17 mouse cellular contexts compared by ENCODE assay signal in genomic region chr17:8958125-8958524, GRCm38 (mm10). TPM values are rescaled to one million over a fixed set of nuclear protein-coding genes. Genes with fewer than 3 reads are reported as not detected.
DNase-seq lines count a peak whose midpoint lies in the region; ATAC-seq and TF ChIP-seq lines count a peak whose summit lies in the region.
"Had no signal": no experiment of that assay in that cellular context is flagged by ENCODE, and none has a peak within 500 bp of the region (broad histone marks: within the 10 kb centered on the region; RNA-seq: fewer than 3 reads in every experiment).

No protein-coding gene starts in this region.

- H3K36me3 ChIP-seq in forebrain, embryonic 14.5 days (ENCODE audit: control insufficient read depth, insufficient read depth, low read length): peaks cover 36% of the 10 kb centered on the region
- H3K36me3 ChIP-seq: heart, embryonic 15.5 days; kidney, embryonic 15.5 days had no signal

- no peak for ATAC-seq in forebrain, embryonic 14.5 days
- ATAC-seq: forebrain, postnatal 0 days; intestine, embryonic 16.5 days had no signal

- peaks cover 14% of the 10 kb centered on the region; the same call in 1 of the 2 replicates for H3K4me1 ChIP-seq in forebrain, embryonic 14.5 days (ENCODE audit: control insufficient read depth, insufficient read depth, low read length)
- H3K4me1 ChIP-seq: heart, embryonic 15.5 days; kidney, embryonic 15.5 days had no signal

- H3K27me3 ChIP-seq in forebrain, embryonic 14.5 days (replicated peaks; ENCODE audit: control insufficient read depth, insufficient read depth, low read length): no peaks in the 10 kb centered on the region
- H3K27me3 ChIP-seq: heart, embryonic 15.5 days; kidney, embryonic 15.5 days; midbrain, embryonic 12.5 days had no signal

- H3K9ac ChIP-seq in forebrain, embryonic 14.5 days (ENCODE audit: low read length): no peak overlapping the region
- H3K9ac ChIP-seq: forebrain, postnatal 0 days; heart, embryonic 15.5 days; hindbrain, embryonic 14.5 days; kidney, embryonic 15.5 days; lung, embryonic 14.5 days; midbrain, embryonic 12.5 days had no signal

- H3K27ac ChIP-seq in layer of hippocampus, adult 2 months: no peak overlapping the region
- no peak overlapping the region for H3K27ac ChIP-seq in forebrain, embryonic 14.5 days (ENCODE audit: low read depth, low read length)
- H3K27ac ChIP-seq: heart, embryonic 15.5 days; hindbrain, embryonic 14.5 days; kidney, embryonic 15.5 days; macrophage; midbrain, embryonic 12.5 days had no signal

- no peak overlapping the region for H3K4me2 ChIP-seq in forebrain, embryonic 14.5 days (ENCODE audit: low read length)
- H3K4me2 ChIP-seq: heart, embryonic 15.5 days; hindbrain, embryonic 14.5 days; kidney, embryonic 15.5 days; lung, embryonic 14.5 days; midbrain, embryonic 12.5 days had no signal

- 75% methylated on average over 6 of the region's 6 CpGs for WGBS in forebrain, embryonic 14.5 days

- peak; percentile 53 for DNase-seq in retina, postnatal 1 day
- DNase-seq in retina, embryonic 14.5 days (ENCODE audit: low spot score): no peak
- DNase-seq in adrenal gland, postnatal 25 days: peak; percentile 47
- DNase-seq in cerebellum, adult 8-10 months: peak; percentile 53
- DNase-seq in layer of hippocampus, adult 2 months (ENCODE audit: low spot score in 2 of 2): no peak
- DNase-seq in forebrain, embryonic 14.5 days (ENCODE audit: low spot score): no peak
- no peak for DNase-seq in testis, postnatal 10 days (ENCODE audit: low spot score)
- DNase-seq: forebrain, postnatal 0 days; heart, adult 11 months; lung, embryonic 14.5 days had no signal

- no peak overlapping the region for H3K4me3 ChIP-seq in layer of hippocampus, adult 2 months
- no peak overlapping the region for H3K4me3 ChIP-seq in forebrain, embryonic 14.5 days (ENCODE audit: low read depth, low read length)
- H3K4me3 ChIP-seq: heart, embryonic 15.5 days; kidney, embryonic 15.5 days; midbrain, embryonic 12.5 days had no signal

- no peaks in the 10 kb centered on the region for H3K9me3 ChIP-seq in forebrain, embryonic 14.5 days (replicated peaks; ENCODE audit: control insufficient read depth, low read length)
- H3K9me3 ChIP-seq: heart, embryonic 15.5 days; kidney, embryonic 15.5 days; midbrain, embryonic 12.5 days had no signal

- no peak for TF ChIP-seq CTCF in layer of hippocampus, adult 2 months (conservative IDR thresholded peaks at IDR 0.05)

RNA-seq across cellular contexts. Expression of gene 1700010I14Rik, which starts 30.0 kb away (rescaled TPM):
- total RNA-seq in adrenal gland, postnatal 25 days (2021): 1.4 and 2.9 TPM in 2 replicates
- total RNA-seq in layer of hippocampus, adult 2 months (2021): 1 to 10 TPM; 1.7 to 2.0 TPM
- 1.0 and 1.4 TPM in 2 replicates for polyA plus RNA-seq in forebrain, embryonic 14.5 days (2014; fragmentation: Nextera tagmentation; extraction: Ambion mirVana)
- polyA plus RNA-seq: small intestine, adult 2 months had no signal

Comparison
In these comparisons a context has a peak if more than half of its experiments do, and no peak if none do; other contexts are left out.
1. DNase-seq: peak in retina, postnatal 1 day (single experiment), adrenal gland, postnatal 25 days (single experiment) and cerebellum, adult 8-10 months (single experiment); none in retina, embryonic 14.5 days (single experiment), layer of hippocampus, adult 2 months (0 of 2), forebrain, embryonic 14.5 days (single experiment) and testis, postnatal 10 days (single experiment).